Mouse (Mus musculus) liver, embryonic 13.5 days (tissue): ENCODE data around the gene Gbp3. TPM values are rescaled to one million over a fixed set of nuclear protein-coding genes. Genes with fewer than 3 reads are reported as not detected.
"Not testable (repeated sequence)": the region's sequence is repeated elsewhere in the genome, so short reads cannot be mapped to it uniquely, and the experiment has no call there.

Experiments used
- ATAC-seq: fragments of 200-750 bp; cut with Nextera tagmentation; 2 replicates; pipeline ENCODE4 v1.8.0; 2017; ENCODE audit warnings: low read depth, mild to moderate bottlenecking, moderate number of reproducible peaks, moderate library complexity
- DNase-seq: peaks from one replicate; pipeline ENCODE4 v3.0.0; 2022
- H3K27ac ChIP-seq: fragments of 300-500 bp; sonication (generic); 2 replicates; pipeline ENCODE4 v1.5.1; 2015; ENCODE audit warnings: moderate library complexity, mild to moderate bottlenecking, inconsistent platforms
- H3K27me3 ChIP-seq: fragments of 300-500 bp; sonication (generic); 2 replicates; pipeline ENCODE4 v1.6.1; 2015; ENCODE audit warnings: mild to moderate bottlenecking, inconsistent platforms
- H3K36me3 ChIP-seq: fragments of 300-500 bp; sonication (generic); 2 replicates; pipeline ENCODE4 v1.6.1; 2015; ENCODE audit warnings: mild to moderate bottlenecking, inconsistent platforms
- H3K4me1 ChIP-seq: fragments of 300-500 bp; sonication (generic); replicated peaks from 2 replicates; pipeline ENCODE4 v1.6.1; 2015; ENCODE audit warnings: inconsistent platforms
- H3K4me2 ChIP-seq: fragments of 300-500 bp; sonication (generic); 2 replicates; pipeline ENCODE4 v1.6.1; 2015; ENCODE audit warnings: inconsistent platforms, mild to moderate bottlenecking, moderate library complexity
- H3K4me3 ChIP-seq: fragments of 300-500 bp; sonication (generic); replicated peaks from 2 replicates; pipeline ENCODE4 v1.5.1; 2015; ENCODE audit warnings: mild to moderate bottlenecking, inconsistent platforms
- H3K9ac ChIP-seq: fragments of 300-500 bp; sonication (generic); 2 replicates; pipeline ENCODE4 v1.6.1; 2015; ENCODE audit warnings: mild to moderate bottlenecking, inconsistent platforms
- H3K9me3 ChIP-seq: fragments of 300-500 bp; sonication (generic); replicated peaks from 2 replicates; pipeline ENCODE4 v1.6.1; 2016; ENCODE audit warnings: inconsistent platforms
- WGBS: fragments of 180-500 bp; shearing (Covaris S2); methylation state at CpG from one replicate; pipeline ENCODE4 v1.1.7; 2015; ENCODE audit not compliant: insufficient replicate concordance; 5-methylcytosine and 5-hydroxymethylcytosine counted together
- polyA plus RNA-seq: library from polyadenylated mRNA; unstranded; fragments of >200 nt; fragmentation: Nextera tagmentation; extraction: Ambion mirVana; gene quantifications from 2 replicates; pipeline ENCODE4 v1.2.1, GENCODE M21; 2015

Gene Gbp3
- polyA plus RNA-seq, 1 experiment from 2014 or later = 1.2 TPM

DNA sequence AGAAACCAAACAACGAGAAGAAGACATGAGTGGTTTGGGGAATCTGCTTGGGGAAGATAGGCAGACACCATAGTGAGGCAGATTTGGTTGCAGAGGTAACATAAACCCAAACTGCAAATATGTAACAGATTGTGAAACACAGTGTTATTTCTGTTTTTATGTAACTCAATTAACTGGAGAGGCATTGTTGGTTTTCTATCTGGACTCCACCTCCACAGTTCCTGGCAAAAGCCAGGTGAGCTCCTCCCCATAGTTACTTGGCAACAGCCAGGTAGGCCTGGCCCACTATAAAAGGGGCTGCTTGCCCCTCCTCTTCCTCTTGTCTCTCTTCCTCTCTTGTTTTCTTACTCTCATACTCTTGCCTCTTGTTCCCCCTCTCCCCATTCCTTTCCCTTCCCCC, 5.2 kb upstream of the Gbp3 start:
- H3K27me3 ChIP-seq = no peaks in the 10 kb centered on the region
- H3K4me1 ChIP-seq = no peaks in the 10 kb centered on the region
- no peak overlapping the region for H3K4me2 ChIP-seq
- DNase-seq = no peak
- no peak overlapping the region for H3K27ac ChIP-seq
- H3K4me3 ChIP-seq = no peak overlapping the region
- no peak for ATAC-seq
- no peaks in the 10 kb centered on the region for H3K36me3 ChIP-seq
- no peaks in the 10 kb centered on the region for H3K9me3 ChIP-seq
- no peak overlapping the region for H3K9ac ChIP-seq
- 41% methylated on average over 1 of the region's 1 CpGs for WGBS

- H3K27me3 ChIP-seq = no peaks in the 10 kb centered on the region
- no peak overlapping the region for H3K4me2 ChIP-seq
- no peak overlapping the region for H3K9ac ChIP-seq
- no peak overlapping the region for H3K27ac ChIP-seq
- H3K4me1 ChIP-seq = 0 out of 2 replicates have a peak, but pooled peaks cover 3% of the 10 kb centered on the region
- ATAC-seq (no peak), DNase-seq (no peak)
- 78% methylated on average over 11 of the region's 11 CpGs for WGBS
- H3K36me3 ChIP-seq = no peaks in the 10 kb centered on the region
- no peak overlapping the region for H3K4me3 ChIP-seq
- no peaks in the 10 kb centered on the region for H3K9me3 ChIP-seq
Measured at GRCm38 (mm10) chr3:142555623-142556022, 4.2 kb upstream of the Gbp3 start.

DNA sequence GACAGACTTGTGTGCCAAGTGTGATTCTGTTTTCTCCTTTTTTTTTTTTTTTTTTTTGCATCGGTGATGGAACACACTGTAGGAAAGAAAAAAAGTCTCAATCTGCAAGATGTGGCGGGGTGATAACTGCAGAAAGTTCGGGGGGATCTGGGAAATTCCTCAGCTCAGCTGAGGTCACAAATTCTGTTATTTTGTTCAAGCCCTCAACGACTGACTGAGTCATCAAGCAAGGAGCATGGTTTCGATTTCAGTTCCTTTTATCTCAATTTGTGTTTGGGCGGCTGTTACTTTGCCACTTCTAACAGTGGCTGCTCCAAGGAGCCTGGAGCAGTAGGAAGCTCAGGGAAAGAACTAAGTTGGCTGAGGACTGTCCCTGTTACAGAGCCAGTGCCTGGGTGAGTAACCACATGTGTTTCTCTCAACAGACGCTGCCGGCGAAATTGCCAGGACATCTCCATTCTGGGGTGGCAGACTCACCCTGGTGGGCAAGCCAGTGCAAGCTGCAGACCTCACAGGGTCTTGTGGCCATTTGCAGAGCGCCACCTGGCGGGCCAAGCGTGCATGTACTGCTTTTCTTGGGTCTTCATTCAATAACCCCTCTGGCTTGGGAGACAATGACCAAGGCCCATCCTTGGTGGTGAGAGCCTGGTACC, 596 bp downstream of the Gbp3 start:
- Histone ChIP-seq H3K4me2 (peak overlapping the region; percentile 60), H3K9ac (peak overlapping the region; percentile 41; the same call in 1 of the 2 replicates), H3K27ac (no peak overlapping the region), H3K27me3 (no peaks in the 10 kb centered on the region), H3K4me1 (0 out of 2 replicates have a peak, but pooled peaks cover 3% of the 10 kb centered on the region), H3K36me3 (no peaks in the 10 kb centered on the region), H3K4me3 (peak overlapping the region; percentile 49), H3K9me3 (no peaks in the 10 kb centered on the region)
- 3% methylated on average over 12 of the region's 12 CpGs for WGBS
- DNase-seq (peak; percentile 53), ATAC-seq (peak; percentile 77)

DNA sequence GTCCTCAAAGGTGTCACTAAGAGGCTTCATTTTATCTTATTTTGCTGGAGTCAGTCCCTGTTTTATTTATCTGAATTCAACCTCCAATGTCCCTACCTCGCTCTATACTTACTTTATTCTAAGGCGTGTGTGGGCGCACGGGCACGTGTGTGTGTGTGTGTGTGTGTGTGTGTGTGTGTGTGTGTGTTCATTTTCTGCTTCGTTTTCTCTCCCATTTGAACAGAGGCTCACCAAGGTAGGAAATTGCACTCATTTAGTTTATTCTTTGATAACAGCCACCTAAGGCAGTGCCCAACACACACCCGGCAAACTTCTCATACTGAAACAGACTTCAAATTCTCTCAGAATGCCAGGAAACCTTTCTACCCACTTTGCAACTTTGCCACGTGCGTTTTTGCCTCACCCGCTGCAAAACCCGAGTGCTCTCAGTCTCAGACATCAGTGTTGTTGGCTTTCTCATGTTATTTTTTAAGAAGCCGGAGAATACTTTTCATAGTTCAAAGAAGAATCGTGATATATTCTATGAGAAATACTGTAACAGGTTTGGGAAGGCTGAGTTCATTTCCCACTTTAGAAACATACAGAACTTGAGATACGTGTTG, 1.3 kb downstream of the Gbp3 start:
- Histone ChIP-seq H3K27me3 (no peaks in the 10 kb centered on the region), H3K27ac (no peak overlapping the region), H3K4me1 (0 out of 2 replicates have a peak, but pooled peaks cover 3% of the 10 kb centered on the region), H3K9ac (no peak overlapping the region), H3K4me3 (no peak overlapping the region), H3K9me3 (no peaks in the 10 kb centered on the region), H3K4me2 (peak overlapping the region; percentile 60; the same call in 1 of the 2 replicates), H3K36me3 (no peaks in the 10 kb centered on the region)
- ATAC-seq (no peak), DNase-seq (no peak)
- 66% methylated on average over 14 of the region's 14 CpGs for WGBS

DNA sequence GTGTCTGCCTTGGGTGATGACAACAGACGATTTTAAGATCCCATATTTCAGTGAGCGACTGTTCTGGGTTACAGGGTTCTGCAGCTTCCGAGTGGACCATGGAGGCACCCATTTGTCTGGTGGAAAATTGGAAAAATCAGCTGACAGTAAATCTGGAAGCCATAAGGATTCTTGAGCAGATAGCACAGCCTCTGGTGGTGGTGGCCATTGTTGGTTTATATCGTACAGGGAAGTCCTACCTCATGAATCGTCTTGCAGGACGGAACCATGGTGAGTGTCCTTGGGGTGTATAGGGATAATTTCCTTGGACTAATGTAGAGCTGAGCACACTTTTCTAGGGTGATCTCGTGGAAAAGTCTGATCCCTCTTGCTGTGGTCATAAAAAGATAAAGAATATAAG, 1.8 kb downstream of the Gbp3 start:
- H3K27ac ChIP-seq = no peak overlapping the region
- no peak for DNase-seq
- H3K4me3 ChIP-seq = no peak overlapping the region
- no peaks in the 10 kb centered on the region for H3K36me3 ChIP-seq
- no peak overlapping the region for H3K4me2 ChIP-seq
- no peak for ATAC-seq
- no peak overlapping the region for H3K9ac ChIP-seq
- no peaks in the 10 kb centered on the region for H3K27me3 ChIP-seq
- H3K4me1 ChIP-seq = 0 out of 2 replicates have a peak, but pooled peaks cover 3% of the 10 kb centered on the region
- 66% methylated on average over 7 of the region's 7 CpGs for WGBS
- H3K9me3 ChIP-seq = no peaks in the 10 kb centered on the region

- H3K27me3 ChIP-seq, H3K9me3 ChIP-seq, DNase-seq, H3K4me1 ChIP-seq, H3K27ac ChIP-seq, H3K9ac ChIP-seq, H3K4me2 ChIP-seq, H3K36me3 ChIP-seq, ATAC-seq, H3K4me3 ChIP-seq: not testable (repeated sequence)
- WGBS = 58% methylated on average over 5 of the region's 5 CpGs
Measured at GRCm38 (mm10) chr3:142567490-142567889, 7.7 kb downstream of the Gbp3 start.

- WGBS = 56% methylated on average over 4 of the region's 4 CpGs
- no peaks in the 10 kb centered on the region for H3K9me3 ChIP-seq
- DNase-seq (no peak), ATAC-seq (no peak)
- no peaks in the 10 kb centered on the region for H3K36me3 ChIP-seq
- H3K27ac ChIP-seq = no peak overlapping the region
- no peaks in the 10 kb centered on the region for H3K27me3 ChIP-seq
- H3K4me3 ChIP-seq = no peak overlapping the region
- H3K9ac ChIP-seq = no peak overlapping the region
- no peaks in the 10 kb centered on the region for H3K4me1 ChIP-seq
- H3K4me2 ChIP-seq = no peak overlapping the region
Measured at GRCm38 (mm10) chr3:142570738-142571137, 10.9 kb downstream of the Gbp3 start.

DNA sequence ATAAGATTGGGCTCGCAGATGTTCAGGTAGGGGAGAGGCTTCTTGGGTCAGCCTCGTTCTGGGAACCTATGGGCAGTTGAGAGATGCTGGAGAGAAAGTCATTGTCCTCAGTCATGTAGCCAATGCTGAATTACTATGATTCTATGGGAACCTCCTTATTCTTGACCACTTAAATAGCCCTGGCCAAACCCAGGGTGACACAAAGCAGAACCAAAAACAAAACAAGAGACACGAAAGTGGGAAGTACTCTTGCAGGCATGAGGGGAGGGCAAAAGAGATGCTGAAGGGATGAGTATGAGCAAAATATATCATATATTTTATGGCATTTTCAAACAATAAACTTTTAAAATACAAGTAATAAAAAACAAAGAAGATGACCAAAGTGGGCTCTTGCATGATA, 17.3 kb downstream of the Gbp3 start:
- Histone ChIP-seq H3K9ac (no peak overlapping the region), H3K4me3 (no peak overlapping the region), H3K27me3 (no peaks in the 10 kb centered on the region), H3K36me3 (no peaks in the 10 kb centered on the region), H3K27ac (no peak overlapping the region), H3K4me2 (no peak overlapping the region), H3K4me1 (no peaks in the 10 kb centered on the region), H3K9me3 (no peaks in the 10 kb centered on the region)
- WGBS = 41% methylated on average over 3 of the region's 3 CpGs
- ATAC-seq (no peak), DNase-seq (no peak)

GRCm38 (mm10) chr3:142578342-142578741, 18.5 kb downstream of the Gbp3 start:
- WGBS = 60% methylated on average over 4 of the region's 4 CpGs
- Histone ChIP-seq H3K27ac (no peak overlapping the region), H3K4me3 (no peak overlapping the region), H3K4me2 (no peak overlapping the region), H3K36me3 (no peaks in the 10 kb centered on the region), H3K9me3 (no peaks in the 10 kb centered on the region), H3K27me3 (no peaks in the 10 kb centered on the region), H3K4me1 (no peaks in the 10 kb centered on the region), H3K9ac (no peak overlapping the region)
- ATAC-seq (no peak), DNase-seq (no peak)

GRCm38 (mm10) chr3:142583067-142583466, 23.2 kb downstream of the Gbp3 start:
- 71% methylated on average over 4 of the region's 4 CpGs for WGBS
- Histone ChIP-seq H3K4me1 (no peaks in the 10 kb centered on the region), H3K4me3 (no peak overlapping the region), H3K27ac (no peak overlapping the region), H3K36me3 (no peaks in the 10 kb centered on the region), H3K9me3 (no peaks in the 10 kb centered on the region), H3K4me2 (no peak overlapping the region), H3K27me3 (no peaks in the 10 kb centered on the region), H3K9ac (no peak overlapping the region)
- no peak for ATAC-seq
- DNase-seq = no peak

- ATAC-seq = no peak
- H3K36me3 ChIP-seq = no peaks in the 10 kb centered on the region
- no peak overlapping the region for H3K4me3 ChIP-seq
- H3K4me1 ChIP-seq = no peaks in the 10 kb centered on the region
- DNase-seq = no peak
- no peaks in the 10 kb centered on the region for H3K9me3 ChIP-seq
- no peak overlapping the region for H3K27ac ChIP-seq
- no peaks in the 10 kb centered on the region for H3K27me3 ChIP-seq
- no peak overlapping the region for H3K4me2 ChIP-seq
- H3K9ac ChIP-seq = no peak overlapping the region
Measured at GRCm38 (mm10) chr3:142587386-142587785, 27.6 kb downstream of the Gbp3 start.

DNA sequence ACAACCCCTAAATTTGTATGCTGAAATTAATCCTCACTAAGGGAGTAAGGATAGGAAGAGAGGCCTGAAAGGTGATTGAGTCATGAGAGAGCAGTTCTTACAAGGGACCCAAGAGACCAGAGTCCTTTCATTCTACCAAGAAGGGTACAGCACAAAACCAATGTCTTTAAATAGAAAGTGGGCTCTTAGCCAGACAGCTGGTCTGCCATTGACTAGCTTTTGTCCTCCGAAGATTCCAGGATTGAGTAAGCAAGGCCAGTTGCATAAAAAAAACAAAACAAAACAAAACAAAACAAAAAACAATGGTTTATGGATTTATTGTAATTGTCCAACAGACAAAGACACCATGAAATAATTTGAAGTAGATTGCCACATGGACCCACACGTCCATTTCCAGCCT, 29.1 kb downstream of the Gbp3 start:
- no peaks in the 10 kb centered on the region for H3K36me3 ChIP-seq
- no peaks in the 10 kb centered on the region for H3K4me1 ChIP-seq
- H3K27ac ChIP-seq = no peak overlapping the region
- H3K27me3 ChIP-seq = no peaks in the 10 kb centered on the region
- H3K4me2 ChIP-seq = no peak overlapping the region
- 63% methylated on average over 2 of the region's 2 CpGs for WGBS
- H3K9ac ChIP-seq = no peak overlapping the region
- ATAC-seq (no peak), DNase-seq (no peak)
- H3K9me3 ChIP-seq = no peaks in the 10 kb centered on the region
- no peak overlapping the region for H3K4me3 ChIP-seq
